Mouse (Mus musculus): Measurements from ENCODE around the gene Lep. TPM values are rescaled to one million over a fixed set of nuclear protein-coding genes. Genes with fewer than 3 reads are reported as not detected.

Gene Lep
- total RNA-seq, 2 experiments from 2014 or later: not detected

GRCm38 (mm10) chr6:29118231-29118630 lies 58.2 kb downstream of the Lep start:
- no peak for DNase-seq

DNA sequence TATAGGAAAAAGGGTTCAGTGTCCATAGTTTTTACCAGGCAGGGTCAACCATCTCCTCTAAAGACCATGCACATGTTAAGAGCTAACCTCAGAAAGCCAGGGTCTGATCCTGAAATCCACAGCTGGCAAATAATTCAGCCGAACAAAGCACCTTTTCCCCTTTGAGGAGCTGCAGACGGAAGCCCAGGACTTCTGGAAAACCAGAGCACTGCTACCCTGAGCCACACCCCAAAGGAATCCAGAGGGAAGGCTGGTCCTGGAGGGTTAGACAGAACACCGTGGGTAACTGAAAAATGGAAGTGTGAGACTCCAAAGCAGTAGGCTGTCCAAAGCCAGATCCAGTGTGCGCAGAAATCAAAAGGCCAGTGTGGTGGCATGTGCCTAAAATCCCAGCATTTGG lies 58.9 kb downstream of the Lep start:
- DNase-seq: no peak

DNA sequence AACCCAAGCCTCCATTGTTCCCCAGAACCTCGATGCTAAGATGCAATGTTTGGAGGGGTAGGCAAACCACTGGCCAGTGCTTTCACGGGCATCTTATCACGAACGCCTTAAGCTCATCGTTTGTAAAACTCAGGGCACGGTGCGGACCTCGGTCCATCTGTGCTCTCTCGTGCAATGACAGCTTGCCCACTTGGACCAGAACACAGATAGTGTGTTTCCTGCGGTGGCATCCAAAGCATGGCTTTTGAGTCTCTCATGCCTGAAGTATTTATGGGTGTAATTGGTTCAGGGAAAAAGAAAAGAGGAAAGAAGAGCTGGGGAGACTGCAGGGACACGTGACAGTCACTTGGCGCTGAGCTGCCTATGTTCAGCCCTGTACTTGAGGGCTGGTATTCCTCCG lies 60.0 kb downstream of the Lep start:
- DNase-seq: no peak

Small RNA genes within 50 kb of the gene (microRNA-seq; reads per million reads assigned to microRNA genes)
- 130 to 418 reads per million in 2 experiments for gene Mir129-1

Other genes with a start within 250 kb of the Lep start
- gene Lrrc4, start 228.5 kb upstream of the Lep start, total RNA-seq (2021): 10 to 100 TPM; 88.9 to 90.2 TPM
- gene Rbm28, start 104.8 kb downstream of the Lep start, total RNA-seq (2021): 10 to 100 TPM; 46.1 to 53.8 TPM
- gene Prrt4, start 119.4 kb downstream of the Lep start, total RNA-seq (2021): 1 to 10 TPM; 2.0 to 2.1 TPM
- gene Impdh1, start 156.1 kb downstream of the Lep start, total RNA-seq (2021): 10 to 100 TPM; 40.9 to 41.8 TPM
- 1 to 10 TPM; 5.9 to 6.2 TPM for gene Hilpda, start 212.3 kb downstream of the Lep start, total RNA-seq (2021)
- gene Fam71f2, start 219.4 kb downstream of the Lep start, total RNA-seq (2021): under 1 TPM; 0.60 to 0.86 TPM

Measured in layer of hippocampus, postnatal 36 days (tissue).